Mouse (Mus musculus): ENCODE results near the gene Tollip. TPM values are rescaled to one million over a fixed set of nuclear protein-coding genes. Genes with fewer than 3 reads are reported as not detected.

Gene Tollip
- polyA plus RNA-seq, 1 experiment from 2014 or later, result 24.5 TPM

- no peak for ATAC-seq (ENCODE audit: low read depth)
- Histone ChIP-seq H3K27me3 (ENCODE audit: control insufficient read depth, insufficient read depth, low read depth, low read length) (peaks cover 11% of the 10 kb centered on the region), H3K4me1 (ENCODE audit: control insufficient read depth, low read depth, low read length) (no peaks in the 10 kb centered on the region), H3K9me3 (replicated peaks; ENCODE audit: control insufficient read depth, low read length) (no peaks in the 10 kb centered on the region), H3K9ac (ENCODE audit: low read depth, low read length) (no peak overlapping the region), H3K4me3 (ENCODE audit: low read depth, low read length) (no peak overlapping the region), H3K27ac (ENCODE audit: low read length) (no peak overlapping the region), H3K36me3 (ENCODE audit: control insufficient read depth, insufficient read depth) (no peaks in the 10 kb centered on the region), H3K4me2 (ENCODE audit: low read depth, low read length) (no peak overlapping the region)
- WGBS (ENCODE audit: insufficient replicate concordance), result 46% methylated on average over 6 of the region's 6 CpGs
These were observed 9.7 kb downstream of the Tollip start for GRCm38 (mm10) chr7:141908591-141908990.

- Histone ChIP-seq H3K4me2 (ENCODE audit: low read depth, low read length) (peak overlapping the region; percentile 89), H3K4me3 (ENCODE audit: low read depth, low read length) (peak overlapping the region; percentile 85), H3K27ac (ENCODE audit: low read length) (no peak overlapping the region), H3K27me3 (ENCODE audit: control insufficient read depth, insufficient read depth, low read depth, low read length) (peaks cover 6% of the 10 kb centered on the region), H3K9me3 (replicated peaks; ENCODE audit: control insufficient read depth, low read length) (no peaks in the 10 kb centered on the region), H3K36me3 (ENCODE audit: control insufficient read depth, insufficient read depth) (no peaks in the 10 kb centered on the region), H3K4me1 (ENCODE audit: control insufficient read depth, low read depth, low read length) (peaks cover 20% of the 10 kb centered on the region), H3K9ac (ENCODE audit: low read depth, low read length) (peak overlapping the region; percentile 64)
- WGBS (ENCODE audit: insufficient replicate concordance), result 76% methylated on average over 4 of the region's 4 CpGs
- ATAC-seq (ENCODE audit: low read depth), result no peak
These were observed 15.5 kb downstream of the Tollip start for GRCm38 (mm10) chr7:141902791-141903190.

- under 1% methylated on average over 44 of the region's 44 CpGs for WGBS (ENCODE audit: insufficient replicate concordance)
- H3K4me1 ChIP-seq (ENCODE audit: control insufficient read depth, low read depth, low read length), result peaks cover 20% of the 10 kb centered on the region
- peak overlapping the region; percentile 85 for H3K4me3 ChIP-seq (ENCODE audit: low read depth, low read length)
- peak overlapping the region; percentile 89 for H3K4me2 ChIP-seq (ENCODE audit: low read depth, low read length)
- peak overlapping the region; percentile 91 for H3K9ac ChIP-seq (ENCODE audit: low read depth, low read length)
- no peaks in the 10 kb centered on the region for H3K36me3 ChIP-seq (ENCODE audit: control insufficient read depth, insufficient read depth)
- H3K9me3 ChIP-seq (replicated peaks; ENCODE audit: control insufficient read depth, low read length), result no peaks in the 10 kb centered on the region
- H3K27me3 ChIP-seq (ENCODE audit: control insufficient read depth, insufficient read depth, low read depth, low read length), result peaks cover 6% of the 10 kb centered on the region
- ATAC-seq (ENCODE audit: low read depth), result peak; percentile 98
- peak overlapping the region; percentile 79 for H3K27ac ChIP-seq (ENCODE audit: low read length)
These were observed 16.0 kb downstream of the Tollip start for GRCm38 (mm10) chr7:141902269-141902729.

GRCm38 (mm10) chr7:141901825-141902224 lies 16.5 kb downstream of the Tollip start:
- H3K9ac ChIP-seq (ENCODE audit: low read depth, low read length), result peak overlapping the region; percentile 91
- 0% methylated on average over 16 of the region's 16 CpGs for WGBS (ENCODE audit: insufficient replicate concordance)
- peak overlapping the region; percentile 79 for H3K27ac ChIP-seq (ENCODE audit: low read length)
- no peaks in the 10 kb centered on the region for H3K9me3 ChIP-seq (replicated peaks; ENCODE audit: control insufficient read depth, low read length)
- H3K4me2 ChIP-seq (ENCODE audit: low read depth, low read length), result peak overlapping the region; percentile 89
- ATAC-seq (ENCODE audit: low read depth), result peak; percentile 48
- H3K36me3 ChIP-seq (ENCODE audit: control insufficient read depth, insufficient read depth), result no peaks in the 10 kb centered on the region
- H3K4me1 ChIP-seq (ENCODE audit: control insufficient read depth, low read depth, low read length), result peaks cover 20% of the 10 kb centered on the region
- peaks cover 6% of the 10 kb centered on the region for H3K27me3 ChIP-seq (ENCODE audit: control insufficient read depth, insufficient read depth, low read depth, low read length)
- peak overlapping the region; percentile 85 for H3K4me3 ChIP-seq (ENCODE audit: low read depth, low read length)

- 91% methylated on average over 7 of the region's 7 CpGs for WGBS (ENCODE audit: insufficient replicate concordance)
- ATAC-seq (ENCODE audit: low read depth), result no peak
- Histone ChIP-seq H3K36me3 (ENCODE audit: control insufficient read depth, insufficient read depth) (peaks cover 44% of the 10 kb centered on the region), H3K4me1 (ENCODE audit: control insufficient read depth, low read depth, low read length) (no peaks in the 10 kb centered on the region), H3K9me3 (replicated peaks; ENCODE audit: control insufficient read depth, low read length) (no peaks in the 10 kb centered on the region), H3K9ac (ENCODE audit: low read depth, low read length) (no peak overlapping the region), H3K27me3 (ENCODE audit: control insufficient read depth, insufficient read depth, low read depth, low read length) (no peaks in the 10 kb centered on the region), H3K4me3 (ENCODE audit: low read depth, low read length) (no peak overlapping the region), H3K27ac (ENCODE audit: low read length) (no peak overlapping the region), H3K4me2 (ENCODE audit: low read depth, low read length) (no peak overlapping the region)
These were observed 26.2 kb downstream of the Tollip start for GRCm38 (mm10) chr7:141892151-141892550.

DNA sequence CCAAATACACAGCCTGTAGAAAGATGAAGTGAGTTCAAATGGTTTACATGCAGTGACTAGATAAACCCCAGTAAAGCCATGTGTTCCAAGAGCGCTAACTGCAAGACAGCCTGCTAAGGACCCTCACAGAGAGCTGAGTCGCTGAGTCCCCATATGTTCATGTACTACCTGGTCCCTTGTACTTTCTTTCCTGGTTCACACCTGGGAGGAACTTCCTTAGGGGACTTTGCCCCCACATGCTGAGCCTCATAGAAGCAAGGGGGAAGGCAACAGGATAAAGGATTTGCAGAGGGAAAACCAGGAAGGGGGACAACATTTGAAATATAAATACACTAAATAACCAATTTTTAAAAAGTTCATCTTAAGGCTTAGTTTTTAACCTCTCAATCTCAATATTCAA lies 39.5 kb downstream of the Tollip start:
- ATAC-seq (ENCODE audit: low read depth), result no peak

GRCm38 (mm10) chr7:141874891-141875290 lies 43.4 kb downstream of the Tollip start:
- Histone ChIP-seq H3K27me3 (ENCODE audit: control insufficient read depth, insufficient read depth, low read depth, low read length) (no peaks in the 10 kb centered on the region), H3K4me2 (ENCODE audit: low read depth, low read length) (no peak overlapping the region), H3K36me3 (ENCODE audit: control insufficient read depth, insufficient read depth) (no peaks in the 10 kb centered on the region), H3K9ac (ENCODE audit: low read depth, low read length) (no peak overlapping the region), H3K9me3 (replicated peaks; ENCODE audit: control insufficient read depth, low read length) (no peaks in the 10 kb centered on the region), H3K4me3 (ENCODE audit: low read depth, low read length) (no peak overlapping the region), H3K4me1 (ENCODE audit: control insufficient read depth, low read depth, low read length) (no peaks in the 10 kb centered on the region), H3K27ac (ENCODE audit: low read length) (no peak overlapping the region)
- no peak for ATAC-seq (ENCODE audit: low read depth)
- 74% methylated on average over 5 of the region's 5 CpGs for WGBS (ENCODE audit: insufficient replicate concordance)

More for the DNA sequence above, 39.5 kb downstream of the Tollip start:
- H3K4me3 ChIP-seq (ENCODE audit: low read depth, low read length), result no peak overlapping the region
- no peak overlapping the region for H3K9ac ChIP-seq (ENCODE audit: low read depth, low read length)
- H3K36me3 ChIP-seq (ENCODE audit: control insufficient read depth, insufficient read depth), result peaks cover 13% of the 10 kb centered on the region
- H3K4me2 ChIP-seq (ENCODE audit: low read depth, low read length), result no peak overlapping the region
- 77% methylated on average over 2 of the region's 2 CpGs for WGBS (ENCODE audit: insufficient replicate concordance)
- H3K27me3 ChIP-seq (ENCODE audit: control insufficient read depth, insufficient read depth, low read depth, low read length), result no peaks in the 10 kb centered on the region
- no peaks in the 10 kb centered on the region for H3K9me3 ChIP-seq (replicated peaks; ENCODE audit: control insufficient read depth, low read length)
- H3K27ac ChIP-seq (ENCODE audit: low read length), result no peak overlapping the region
- H3K4me1 ChIP-seq (ENCODE audit: control insufficient read depth, low read depth, low read length), result no peaks in the 10 kb centered on the region

DNA sequence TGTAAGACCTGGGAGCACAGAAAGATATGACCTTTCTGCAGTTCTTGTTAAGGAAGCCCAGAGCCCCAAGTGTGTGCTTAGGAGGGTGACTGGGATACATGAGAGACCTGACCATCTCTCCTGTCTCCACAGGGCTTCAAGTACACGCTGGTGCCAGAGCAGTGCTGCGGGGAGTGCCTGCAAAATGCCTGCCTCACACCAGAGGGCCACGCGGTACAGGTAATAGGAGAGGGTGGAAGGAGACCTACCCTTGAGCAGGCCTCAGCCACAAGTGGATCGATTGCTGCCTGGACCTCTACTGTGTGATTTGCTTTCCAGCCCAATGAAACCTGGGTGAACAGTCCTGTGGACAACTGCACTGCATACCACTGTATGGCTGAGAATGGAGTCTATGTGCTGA lies 47.8 kb downstream of the Tollip start:
- Histone ChIP-seq H3K4me3 (ENCODE audit: low read depth, low read length) (no peak overlapping the region), H3K4me2 (ENCODE audit: low read depth, low read length) (no peak overlapping the region), H3K9ac (ENCODE audit: low read depth, low read length) (no peak overlapping the region), H3K27me3 (ENCODE audit: control insufficient read depth, insufficient read depth, low read depth, low read length) (no peaks in the 10 kb centered on the region; the same call in 1 of the 2 replicates), H3K9me3 (replicated peaks; ENCODE audit: control insufficient read depth, low read length) (no peaks in the 10 kb centered on the region), H3K4me1 (ENCODE audit: control insufficient read depth, low read depth, low read length) (no peaks in the 10 kb centered on the region), H3K36me3 (ENCODE audit: control insufficient read depth, insufficient read depth) (no peaks in the 10 kb centered on the region), H3K27ac (ENCODE audit: low read length) (no peak overlapping the region)
- no peak for ATAC-seq (ENCODE audit: low read depth)
- WGBS (ENCODE audit: insufficient replicate concordance), result 68% methylated on average over 5 of the region's 5 CpGs

DNA sequence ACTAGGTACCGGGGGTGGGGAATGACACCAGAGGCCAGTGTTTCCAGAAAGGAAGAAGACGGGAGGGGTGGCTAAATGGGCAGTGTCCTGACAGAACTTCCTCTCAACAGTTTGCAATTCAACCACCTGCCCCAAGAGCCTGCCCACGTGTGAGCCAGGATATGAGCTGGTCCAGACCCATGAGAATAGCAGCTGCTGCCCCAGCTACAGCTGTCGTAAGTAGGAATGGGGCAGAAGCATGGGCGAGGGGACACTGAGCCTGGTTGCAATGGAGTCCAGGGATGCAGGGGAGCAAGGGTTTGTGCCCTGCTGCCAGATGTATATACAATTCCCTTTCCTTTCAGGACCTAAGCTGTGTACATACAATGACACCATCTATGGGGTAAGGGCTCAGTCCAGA lies 48.7 kb downstream of the Tollip start:
- H3K9me3 ChIP-seq (replicated peaks; ENCODE audit: control insufficient read depth, low read length), result no peaks in the 10 kb centered on the region
- H3K27me3 ChIP-seq (ENCODE audit: control insufficient read depth, insufficient read depth, low read depth, low read length), result no peaks in the 10 kb centered on the region; the same call in 1 of the 2 replicates
- no peak for ATAC-seq (ENCODE audit: low read depth)
- H3K36me3 ChIP-seq (ENCODE audit: control insufficient read depth, insufficient read depth), result no peaks in the 10 kb centered on the region
- no peak overlapping the region for H3K27ac ChIP-seq (ENCODE audit: low read length)
- H3K4me3 ChIP-seq (ENCODE audit: low read depth, low read length), result no peak overlapping the region
- no peaks in the 10 kb centered on the region for H3K4me1 ChIP-seq (ENCODE audit: control insufficient read depth, low read depth, low read length)
- no peak overlapping the region for H3K4me2 ChIP-seq (ENCODE audit: low read depth, low read length)
- no peak overlapping the region for H3K9ac ChIP-seq (ENCODE audit: low read depth, low read length)
- WGBS (ENCODE audit: insufficient replicate concordance), result 58% methylated on average over 5 of the region's 5 CpGs

Data from liver, embryonic 16.5 days (tissue).